ENCODE assay signal across 8 mouse cellular contexts in genomic region chr2:154892201-154893044, GRCm38 (mm10). TPM values are rescaled to one million over a fixed set of nuclear protein-coding genes. Genes with fewer than 3 reads are reported as not detected.
DNase-seq lines count a peak whose midpoint lies in the region; ATAC-seq and TF ChIP-seq lines count a peak whose summit lies in the region.

Eif2s2 (minus strand) TSS chr2:154892935.

- H3K4me2 ChIP-seq in embryonic facial prominence, embryonic 15.5 days (replicated peaks): peak within 1 kb of the TSS; percentile 55
- peak within 1 kb of the TSS; percentile 85 for H3K4me2 ChIP-seq in limb, embryonic 14.5 days (replicated peaks; ENCODE audit: low read depth, low read length, severe bottlenecking)
- H3K4me2 ChIP-seq in midbrain, postnatal 0 days (ENCODE audit: low read depth, low read length, poor library complexity, severe bottlenecking): peak within 1 kb of the TSS; percentile 63

- no peak for TF ChIP-seq CTCF in bone marrow, adult 2 months (IDR thresholded peaks at IDR 0.05; ENCODE audit: control insufficient read depth, insufficient read depth, low read length)
- TF ChIP-seq CTCF in midbrain, postnatal 0 days (IDR thresholded peaks at IDR 0.05): no peak

- H3K9ac ChIP-seq in embryonic facial prominence, embryonic 15.5 days: peak within 1 kb of the TSS; percentile 82
- H3K9ac ChIP-seq in limb, embryonic 14.5 days (ENCODE audit: low read depth, low read length, severe bottlenecking): peak within 1 kb of the TSS; percentile 93
- peak within 1 kb of the TSS; percentile 77 for H3K9ac ChIP-seq in midbrain, postnatal 0 days (replicated peaks; ENCODE audit: low read length, poor library complexity, severe bottlenecking)

- TF ChIP-seq POLR2A in bone marrow, adult 2 months (IDR thresholded peaks at IDR 0.05; ENCODE audit: borderline replicate concordance, control insufficient read depth, low read depth, low read length): peak; percentile 80; the same call in 1 of the 2 replicates
- 0 out of 2 replicates have a peak, but pooled peaks have one; percentile 32 for TF ChIP-seq POLR2A in limb, embryonic 14.5 days (IDR thresholded peaks at IDR 0.05; ENCODE audit: borderline replicate concordance, extremely low read depth, insufficient read depth, insufficient read length)

- H3K9me3 ChIP-seq in embryonic facial prominence, embryonic 15.5 days (replicated peaks): no peaks in the 10 kb centered on the region
- H3K9me3 ChIP-seq in limb, embryonic 14.5 days (ENCODE audit: control insufficient read depth, low read length): no peaks in the 10 kb centered on the region
- H3K9me3 ChIP-seq in midbrain, postnatal 0 days (ENCODE audit: low read length): no peaks in the 10 kb centered on the region

- H3K4me3 ChIP-seq in bone marrow, adult 2 months (replicated peaks; ENCODE audit: control insufficient read depth, low read depth, low read length): peak within 1 kb of the TSS; percentile 96
- H3K4me3 ChIP-seq in embryonic facial prominence, embryonic 15.5 days (replicated peaks): peak within 1 kb of the TSS; percentile 63
- H3K4me3 ChIP-seq in limb, embryonic 14.5 days (replicated peaks; ENCODE audit: low read length): peak within 1 kb of the TSS; percentile 88
- peak within 1 kb of the TSS; percentile 77 for H3K4me3 ChIP-seq in midbrain, postnatal 0 days (ENCODE audit: low read depth, low read length)

- 0 out of 2 replicates have a peak, but pooled peaks cover 8% of the 10 kb centered on the region for H3K36me3 ChIP-seq in embryonic facial prominence, embryonic 15.5 days
- peaks cover 6% of the 10 kb centered on the region for H3K36me3 ChIP-seq in limb, embryonic 14.5 days (ENCODE audit: control insufficient read depth, insufficient read depth, low read length)
- no peaks in the 10 kb centered on the region for H3K36me3 ChIP-seq in midbrain, postnatal 0 days (ENCODE audit: insufficient read depth, low read length)

- peak within 1 kb of the TSS; percentile 85 for H3K27ac ChIP-seq in bone marrow, adult 2 months (ENCODE audit: control insufficient read depth, insufficient read depth, low read depth, low read length, poor library complexity)
- peak within 1 kb of the TSS; percentile 90 for H3K27ac ChIP-seq in embryonic facial prominence, embryonic 15.5 days (replicated peaks)
- H3K27ac ChIP-seq in limb, embryonic 14.5 days (replicated peaks; ENCODE audit: low read depth, low read length): peak within 1 kb of the TSS; percentile 89
- peak within 1 kb of the TSS; percentile 68 for H3K27ac ChIP-seq in midbrain, postnatal 0 days (ENCODE audit: low read depth, low read length)

- ATAC-seq in embryonic facial prominence, embryonic 15.5 days (ENCODE audit: insufficient number of reproducible peaks, low FRiP score, low TSS enrichment, low read depth): peak; percentile 96
- peak; percentile 96 for ATAC-seq in limb, embryonic 14.5 days (ENCODE audit: low FRiP score, low read depth)
- peak; percentile 97 for ATAC-seq in midbrain, postnatal 0 days (ENCODE audit: low FRiP score)

- no peaks in the 10 kb centered on the region for H3K27me3 ChIP-seq in embryonic facial prominence, embryonic 15.5 days
- no peaks in the 10 kb centered on the region for H3K27me3 ChIP-seq in limb, embryonic 14.5 days (ENCODE audit: control insufficient read depth, insufficient read depth, low read length)
- H3K27me3 ChIP-seq in midbrain, postnatal 0 days (ENCODE audit: insufficient read depth, low read length): no peaks in the 10 kb centered on the region

- WGBS in bone marrow, adult 2 months: under 1% methylated on average over 75 of the region's 75 CpGs
- WGBS in embryonic facial prominence, embryonic 15.5 days: under 1% methylated on average over 75 of the region's 75 CpGs
- WGBS in limb, embryonic 14.5 days: under 1% methylated on average over 73 of the region's 75 CpGs
- WGBS in midbrain, postnatal 0 days: under 1% methylated on average over 75 of the region's 75 CpGs

- no peaks in the 10 kb centered on the region; the same call in 1 of the 2 replicates for H3K4me1 ChIP-seq in bone marrow, adult 2 months (ENCODE audit: control insufficient read depth, insufficient read depth, low read length)
- H3K4me1 ChIP-seq in embryonic facial prominence, embryonic 15.5 days: peaks cover 10% of the 10 kb centered on the region
- H3K4me1 ChIP-seq in limb, embryonic 14.5 days (ENCODE audit: control insufficient read depth, insufficient read depth, low read length): peaks cover 19% of the 10 kb centered on the region
- H3K4me1 ChIP-seq in midbrain, postnatal 0 days (ENCODE audit: insufficient read depth, low read length): no peaks in the 10 kb centered on the region; the same call in 1 of the 2 replicates

- DNase-seq in 416B (ENCODE audit: low read depth): peak; percentile 98
- DNase-seq in heart, adult 8-10 months (ENCODE audit: low spot score): peak; percentile 96
- peak; percentile 97 for DNase-seq in kidney, adult 9 months
- peak; percentile 98 for DNase-seq in limb, embryonic 14.5 days (ENCODE audit: low spot score)
- DNase-seq in midbrain, postnatal 0 days (ENCODE audit: low spot score): peak; percentile 98
- peak; percentile 91 to 93 for DNase-seq in spleen, postnatal 14 days (ENCODE audit: low spot score in 2 of 2)

RNA-seq across cellular contexts. Expression of gene Eif2s2, which starts in this region (rescaled TPM):
- polyA plus RNA-seq in bone marrow, adult 2 months (2011; ENCODE audit: insufficient read depth, insufficient read length, low replicate concordance, missing spikeins): 46.8 and 88.6 TPM in 2 replicates
- polyA plus RNA-seq in embryonic facial prominence, embryonic 15.5 days (2015; fragmentation: Nextera tagmentation; extraction: Ambion mirVana): 96.8 and 103 TPM in 2 replicates
- total RNA-seq in heart, adult 8-10 months (2022): 10 to 100 TPM; 54.7 to 61.0 (median 55.7) TPM
- polyA plus RNA-seq in limb, embryonic 14.5 days (2012; rRNA removed): 47.3 and 73.6 TPM in 2 replicates
- polyA plus RNA-seq in limb, embryonic 14.5 days (2014; fragmentation: Nextera tagmentation; extraction: Ambion mirVana): 111 and 116 TPM in 2 replicates
- total RNA-seq in midbrain, postnatal 0 days (2014; rRNA removed): 47.8 and 58.1 TPM in 2 replicates
- polyA plus RNA-seq in midbrain, postnatal 0 days (2015; fragmentation: Nextera tagmentation; extraction: Ambion mirVana): 101 and 114 TPM in 2 replicates

Comparison
In these comparisons a context has a peak if more than half of its experiments do, and no peak if none do; other contexts are left out.
1. Peak in every context shown above with its lines: DNase-seq, ATAC-seq, H3K4me3 ChIP-seq and H3K27ac ChIP-seq.